Mouse (Mus musculus): ENCODE measurements at regions not wholly inside any gene's neighbourhood (a gene's known extent, or its start where the extent isn't known, plus 50 kb on each side); places are given as distances from the start of the nearest gene placed in this dataset.

DNA sequence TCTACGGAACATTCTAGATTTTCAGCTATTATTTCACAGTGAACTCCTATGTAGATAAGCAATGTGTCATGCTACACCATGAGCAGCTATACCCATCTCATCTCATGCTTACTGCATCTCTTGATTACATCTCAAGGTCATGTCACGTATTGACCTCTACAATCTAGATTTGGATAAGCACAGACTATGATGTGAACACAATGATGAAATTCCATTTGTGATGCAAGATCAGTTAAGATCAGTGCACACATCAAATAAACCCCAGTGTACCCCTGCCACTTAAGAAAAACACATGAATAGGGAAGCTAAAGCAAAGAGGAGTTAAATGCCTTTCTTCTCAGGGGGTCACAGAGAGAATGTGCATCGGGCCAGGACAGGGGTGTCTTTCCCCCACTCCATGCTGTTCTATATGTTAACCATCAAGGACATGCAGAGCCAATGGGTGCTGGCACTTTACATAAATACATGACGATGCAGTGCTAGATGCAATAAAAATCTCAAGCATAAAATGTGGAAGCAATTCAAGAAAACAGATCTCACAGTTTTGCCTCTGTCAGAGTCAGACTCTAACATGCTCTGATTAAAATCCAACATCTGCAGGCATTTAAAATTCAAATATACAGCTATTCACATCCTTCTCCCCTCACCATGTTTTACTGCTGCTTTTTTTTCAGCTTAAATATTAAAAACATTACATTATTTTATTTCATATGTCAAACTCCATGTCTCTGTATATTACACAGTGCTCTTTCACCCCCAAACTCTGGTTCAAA lies 157.1 kb upstream of the Gm15217 start:
- DNase-seq (ENCODE audit: low spot score in 2 of 2): no peak

GRCm38 (mm10) chr14:46223008-46223407 lies 156.2 kb upstream of the Gm15217 start:
- no peak for DNase-seq (ENCODE audit: low spot score in 2 of 2)

- no peak for DNase-seq (ENCODE audit: low spot score in 2 of 2)
These were observed 154.7 kb upstream of the Gm15217 start for GRCm38 (mm10) chr14:46224421-46224950.

GRCm38 (mm10) chr14:46225851-46226608 lies 153.2 kb upstream of the Gm15217 start:
- DNase-seq (ENCODE audit: low spot score in 2 of 2): no peak

DNA sequence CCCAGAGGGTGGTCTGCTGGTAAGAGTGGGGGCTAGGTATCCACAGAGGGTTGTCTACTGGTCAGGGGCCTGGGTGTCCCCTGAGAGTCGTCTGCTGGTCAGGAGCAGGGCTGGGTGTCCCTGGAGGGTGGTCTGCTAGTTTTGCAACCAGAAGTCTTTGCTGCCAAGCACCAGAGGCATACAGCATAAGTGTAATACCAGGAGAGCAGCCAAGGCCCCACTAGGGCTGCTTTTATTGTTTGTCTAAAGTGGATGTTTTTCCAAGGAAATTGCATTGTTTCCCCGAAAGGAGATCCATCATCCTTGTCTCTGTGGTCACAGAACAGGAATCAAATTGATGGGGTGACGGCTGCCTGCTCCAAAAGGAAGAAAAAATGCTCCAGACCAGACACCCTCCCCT lies 145.2 kb upstream of the Gm15217 start:
- no peak for DNase-seq (ENCODE audit: low spot score in 2 of 2)

- no peak for DNase-seq (ENCODE audit: low spot score in 2 of 2)
These were observed 144.4 kb upstream of the Gm15217 start for GRCm38 (mm10) chr14:46234835-46235234.

DNA sequence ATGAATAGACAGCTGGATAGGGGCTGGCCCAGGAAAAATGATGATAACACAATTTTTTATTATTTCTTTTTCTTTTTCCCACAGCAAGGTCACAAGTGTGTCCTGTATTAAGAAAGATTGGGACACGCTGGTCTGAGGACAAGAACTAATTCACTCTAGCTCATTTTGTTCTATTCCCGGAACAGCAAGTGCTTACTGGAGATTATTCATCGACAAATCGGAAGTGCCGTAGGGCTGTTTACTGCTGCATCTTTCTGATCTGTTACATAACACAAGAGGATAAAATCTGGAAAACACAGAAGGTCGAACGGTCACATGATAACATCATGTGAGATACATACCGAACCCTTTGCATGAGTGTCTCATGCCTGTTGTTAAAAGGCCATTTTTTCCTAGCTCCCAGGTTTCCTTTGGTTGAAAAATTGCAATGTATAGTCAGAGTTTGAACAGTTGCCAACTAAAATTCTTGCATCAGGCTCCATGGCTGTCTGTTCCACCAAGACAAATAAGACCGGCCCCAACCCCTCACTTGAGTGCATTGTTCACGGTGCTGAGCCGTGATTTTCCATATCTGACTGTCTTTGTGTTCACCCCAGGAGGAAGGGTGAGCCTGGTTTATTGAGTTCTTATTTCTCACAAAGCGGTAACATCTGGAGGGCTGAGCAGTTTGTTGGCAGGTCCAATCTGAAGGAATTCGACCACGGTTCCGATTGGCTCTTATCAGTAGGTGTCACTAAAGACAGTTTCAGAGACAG lies 139.0 kb upstream of the Gm15217 start:
- no peak for DNase-seq (ENCODE audit: low spot score in 2 of 2)

DNA sequence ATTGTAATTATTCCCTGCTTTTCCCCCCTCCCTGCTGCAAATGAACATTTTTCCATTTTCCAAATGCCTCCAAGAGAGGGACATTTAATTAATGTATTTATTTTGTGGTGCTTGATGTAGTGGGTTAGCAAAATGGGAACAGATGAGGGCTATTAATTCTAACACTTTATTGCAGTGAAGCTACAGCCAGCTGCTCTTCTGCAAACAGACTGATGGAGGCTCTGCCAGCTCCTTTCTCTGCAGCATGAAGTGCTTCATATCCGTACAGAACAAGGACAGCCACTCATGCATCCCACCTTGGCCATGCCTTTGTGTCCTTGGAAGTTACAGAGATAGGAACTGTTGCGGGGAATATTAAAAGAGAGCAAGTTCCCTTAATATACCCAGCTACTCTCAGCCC lies 138.3 kb upstream of the Gm15217 start:
- DNase-seq (ENCODE audit: low spot score in 2 of 2): no peak

DNA sequence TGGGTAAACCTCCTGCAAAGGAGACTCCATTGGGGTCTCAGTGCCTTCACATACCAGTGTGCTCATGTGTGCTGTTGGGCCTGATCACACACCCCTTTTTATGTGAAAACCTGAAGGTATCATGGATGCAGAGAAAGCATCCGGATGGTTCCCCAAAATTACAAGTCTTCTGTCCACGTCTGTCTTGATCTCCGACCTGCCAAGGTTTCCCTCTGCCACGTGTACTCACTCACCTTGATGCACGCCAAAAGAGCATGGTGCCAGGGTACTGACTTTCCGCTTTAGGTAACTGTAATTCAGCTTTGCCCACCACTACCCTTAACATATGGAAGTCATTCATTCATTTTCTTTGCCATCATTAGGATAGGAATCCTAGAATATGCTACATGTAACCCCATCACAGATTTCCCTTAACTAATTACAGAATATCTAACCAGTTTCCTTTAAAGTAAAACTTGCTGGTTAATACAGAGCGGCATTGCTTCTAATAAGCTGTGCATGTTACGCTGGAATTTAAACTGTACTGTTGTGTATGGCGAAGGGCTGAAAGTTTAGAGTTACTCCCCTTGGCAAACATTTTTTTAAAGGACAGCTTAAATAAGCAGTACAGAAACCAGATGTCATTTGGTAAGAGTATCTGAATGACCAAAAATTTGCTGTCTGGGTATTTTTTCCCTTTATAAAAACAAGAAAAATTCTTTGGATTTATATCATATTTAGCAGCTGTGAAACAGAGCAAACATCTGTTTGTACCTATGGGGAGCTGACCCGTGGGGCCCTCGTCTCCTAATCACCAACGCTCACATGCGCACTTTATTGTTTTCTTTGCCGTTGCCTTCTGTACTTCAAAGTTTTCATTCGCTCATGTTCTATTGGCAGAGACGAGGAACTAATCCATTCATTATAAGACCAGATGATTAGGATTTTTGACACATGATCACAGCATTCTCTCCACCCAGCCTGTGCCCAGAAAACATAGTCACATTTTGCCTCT lies 131.4 kb upstream of the Gm15217 start:
- no peak for DNase-seq (ENCODE audit: low spot score in 2 of 2)

GRCm38 (mm10) chr14:46249141-46249540 lies 130.1 kb upstream of the Gm15217 start:
- DNase-seq (ENCODE audit: low spot score in 2 of 2): no peak

GRCm38 (mm10) chr14:46255261-46255660 lies 124.0 kb upstream of the Gm15217 start:
- no peak for DNase-seq (ENCODE audit: low spot score in 2 of 2)

DNA sequence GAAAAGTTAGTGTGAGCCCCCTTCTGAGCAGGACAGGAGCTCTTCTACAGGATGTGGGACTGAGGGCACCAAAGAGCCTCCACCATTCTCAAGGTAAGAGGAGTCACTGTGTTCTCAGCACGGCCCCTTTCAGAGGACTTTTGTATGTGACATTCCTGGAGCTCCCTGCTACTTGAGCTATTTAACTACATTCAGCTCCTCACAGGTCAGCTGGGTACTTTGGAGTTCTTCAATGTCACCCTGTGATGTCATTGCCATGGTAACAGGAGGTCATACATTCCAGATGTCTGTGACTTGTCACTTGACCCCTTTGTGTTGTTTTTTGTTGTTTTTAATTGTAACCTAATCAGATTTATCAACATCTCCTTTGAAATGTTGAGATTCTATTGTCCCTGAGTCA lies 122.9 kb upstream of the Gm15217 start:
- no peak for DNase-seq (ENCODE audit: low spot score in 2 of 2)

DNA sequence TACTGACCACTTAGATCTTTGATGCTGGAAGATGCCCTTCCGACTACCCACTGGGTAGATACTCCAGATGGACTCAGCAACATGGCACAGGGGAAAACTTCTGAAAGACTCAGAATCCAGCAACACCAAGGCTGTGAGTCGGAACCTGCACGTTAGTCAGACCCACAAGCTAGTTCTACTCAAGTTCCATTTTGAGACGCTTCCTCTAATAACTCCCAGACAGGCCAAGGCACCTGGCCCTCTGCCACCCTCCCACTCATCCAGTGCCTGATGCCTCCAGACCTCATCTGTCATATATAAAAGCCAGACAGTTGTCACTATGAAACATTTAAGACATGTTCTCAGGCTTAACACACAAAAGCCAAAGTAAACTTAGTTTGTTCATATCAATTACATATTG lies 121.9 kb upstream of the Gm15217 start:
- no peak for DNase-seq (ENCODE audit: low spot score in 2 of 2)

GRCm38 (mm10) chr14:46258551-46258950 lies 120.7 kb upstream of the Gm15217 start:
- no peak for DNase-seq (ENCODE audit: low spot score in 2 of 2)

- DNase-seq (ENCODE audit: low spot score in 2 of 2): no peak
These were observed 118.8 kb upstream of the Gm15217 start for GRCm38 (mm10) chr14:46260291-46260980.

DNA sequence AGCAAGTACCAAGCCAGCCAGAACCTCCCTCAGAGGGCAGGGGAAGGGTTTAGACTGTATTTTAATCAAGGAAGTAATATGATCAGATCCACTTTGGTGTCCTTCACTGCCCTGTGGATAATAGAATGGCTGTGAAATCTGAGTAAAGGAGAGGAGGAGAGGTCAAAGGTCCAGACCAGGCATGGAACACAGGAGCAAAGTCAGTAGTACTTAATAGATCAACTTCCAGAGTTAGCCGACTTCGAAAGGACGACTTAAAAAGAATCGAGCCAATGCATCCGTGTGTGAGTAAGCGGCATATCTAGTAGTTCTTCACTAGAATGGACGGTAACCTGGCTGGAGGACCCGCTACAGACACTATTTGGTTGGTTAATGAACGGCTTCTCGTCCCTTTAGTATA lies 103.8 kb upstream of the Gm15217 start:
- DNase-seq (ENCODE audit: low spot score in 2 of 2): no peak

GRCm38 (mm10) chr14:46276926-46277831 lies 102.0 kb upstream of the Gm15217 start:
- no peak for DNase-seq (ENCODE audit: low spot score in 2 of 2)

DNA sequence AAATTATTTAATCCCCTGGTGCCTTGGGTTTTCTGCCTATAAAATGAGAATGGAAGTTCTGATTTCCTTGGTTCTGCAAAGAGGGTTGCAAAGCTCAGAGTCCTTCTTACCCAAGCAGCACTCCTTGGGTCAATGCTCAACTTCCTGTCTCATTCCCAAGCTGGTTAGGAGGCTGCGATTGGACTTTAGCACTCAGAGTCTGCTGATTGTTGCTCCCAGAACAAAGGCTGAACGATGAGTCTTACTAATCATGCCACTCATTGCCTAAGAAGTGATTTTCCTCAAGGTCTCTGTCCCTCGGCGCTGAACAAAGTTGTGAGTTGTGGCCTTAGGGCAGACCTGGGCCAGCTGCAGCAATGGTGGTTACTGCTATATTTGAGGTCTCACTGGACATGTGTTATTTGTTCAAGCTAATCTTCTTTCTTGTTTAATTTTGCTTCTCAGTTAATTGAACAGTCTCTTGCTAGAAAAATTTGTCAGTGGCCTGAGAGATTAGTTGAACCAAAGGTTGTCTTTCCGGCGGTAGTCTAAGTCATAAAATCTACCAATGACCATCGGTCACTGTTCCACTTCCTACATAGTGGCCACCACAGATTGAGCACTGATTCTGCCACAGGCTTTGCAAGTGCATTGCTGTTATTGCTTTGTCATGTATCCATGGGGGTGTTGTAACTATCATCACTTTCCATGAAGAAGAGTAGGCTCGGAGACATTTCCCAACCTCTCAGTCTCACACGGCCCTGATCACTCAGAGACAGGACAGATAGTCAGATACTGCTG lies 101.2 kb upstream of the Gm15217 start:
- no peak for DNase-seq (ENCODE audit: low spot score in 2 of 2)

- no peak for DNase-seq (ENCODE audit: low spot score in 2 of 2)
These were observed 86.8 kb upstream of the Gm15217 start for GRCm38 (mm10) chr14:46292398-46292797.
